Mouse (Mus musculus): ENCODE results near the gene Nptx1.

DNA sequence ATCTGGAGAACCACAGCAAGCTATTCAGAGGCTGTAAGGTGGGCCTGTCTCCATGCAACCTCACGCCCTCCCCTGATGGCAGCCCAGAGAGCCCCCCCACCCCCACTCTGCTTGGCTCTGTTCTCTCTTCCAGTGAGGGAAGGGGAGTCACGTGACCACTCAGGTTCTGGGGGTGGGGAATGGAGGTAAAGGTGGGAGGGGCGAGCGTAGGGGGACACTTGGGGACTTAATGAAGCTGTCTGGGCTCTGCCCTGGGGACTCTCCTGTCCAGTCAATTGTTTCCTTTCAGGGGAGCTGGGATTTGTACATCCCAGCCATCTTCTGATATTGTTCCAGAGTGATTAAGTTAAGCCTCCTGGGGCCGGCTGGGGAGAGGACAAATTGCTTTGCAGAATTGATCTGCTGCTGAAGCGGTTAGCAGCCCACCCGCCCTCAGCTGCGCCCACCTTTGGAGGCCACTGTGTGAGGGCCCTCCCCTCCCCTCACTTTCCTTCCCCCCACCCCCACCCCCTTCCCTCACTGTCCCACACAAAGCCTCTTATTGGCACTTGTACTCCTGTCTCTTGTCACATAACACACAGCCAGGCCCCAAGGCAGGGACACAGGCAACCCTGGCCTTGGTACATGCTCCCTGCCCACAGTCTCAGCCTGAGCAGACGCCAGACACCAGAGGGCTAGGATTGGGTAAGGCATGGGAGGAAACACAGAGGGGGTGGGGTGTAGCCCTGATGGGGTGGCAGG, 11.5 kb upstream of the Nptx1 start:
- no peak for TF ChIP-seq POLR2A (IDR thresholded peaks at IDR 0.05; ENCODE audit: borderline replicate concordance, extremely low read depth, insufficient read depth, insufficient read length, poor library complexity, severe bottlenecking)
- no peak for TF ChIP-seq CTCF (IDR thresholded peaks at IDR 0.05; ENCODE audit: borderline replicate concordance, extremely low read depth, insufficient read depth, insufficient read length)
